Mouse (Mus musculus): ENCODE results near the gene Babam1. TPM values are rescaled to one million over a fixed set of nuclear protein-coding genes. Genes with fewer than 3 reads are reported as not detected.

The Babam1 gene
- polyA plus RNA-seq, 1 experiment: 108 TPM

DNA sequence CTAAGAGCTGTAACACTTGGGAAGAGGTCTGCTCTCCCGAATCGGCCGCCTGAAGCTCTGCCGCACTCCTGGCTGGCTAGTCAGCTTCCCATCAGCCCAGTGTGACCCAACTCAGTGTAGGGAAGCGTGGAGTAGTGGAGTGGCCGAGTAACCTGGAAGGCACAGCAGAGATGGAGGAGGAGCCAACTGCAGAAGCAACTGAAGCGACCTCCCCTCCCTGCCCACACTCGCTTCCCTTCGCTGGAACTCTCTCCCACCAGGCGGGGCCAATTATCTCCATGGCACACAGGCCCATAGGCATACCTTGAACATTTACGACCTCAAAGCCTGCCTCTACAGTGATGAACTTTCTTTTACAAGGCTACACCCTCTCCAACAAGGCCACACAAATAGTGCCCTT, 55.1 kb downstream of the Babam1 start:
- H3K27me3 ChIP-seq (ENCODE audit: control insufficient read depth, insufficient read depth, insufficient read length): no peaks in the 10 kb centered on the region
- H3K79me2 ChIP-seq (ENCODE audit: control insufficient read depth, insufficient read depth): no peaks in the 10 kb centered on the region
- no peak overlapping the region for H3K4me2 ChIP-seq (ENCODE audit: low read depth)
- no peak overlapping the region for H3ac ChIP-seq (ENCODE audit: control insufficient read depth, insufficient read length)
- TF ChIP-seq USF1 (IDR thresholded peaks at IDR 0.05; ENCODE audit: low read depth) (no peak), MYOD1 (IDR thresholded peaks at IDR 0.05; ENCODE audit: control insufficient read depth in 1 of 3, insufficient read length in 2 of 3, low read depth in 2 of 3) (no peak), SRF (IDR thresholded peaks at IDR 0.05; ENCODE audit: control insufficient read depth, insufficient read length, low read depth) (no peak), MYOG (IDR thresholded peaks at IDR 0.05; ENCODE audit: control insufficient read depth in 1 of 3, insufficient read depth in 1 of 3, insufficient read length in 2 of 3, low read depth in 2 of 3) (no peak), TCF12 (IDR thresholded peaks at IDR 0.05; ENCODE audit: insufficient read depth, poor library complexity, severe bottlenecking) (no peak)
- no peak overlapping the region for H3K4me3 ChIP-seq
- H3K36me3 ChIP-seq (ENCODE audit: control insufficient read depth, insufficient read depth): no peaks in the 10 kb centered on the region

DNA sequence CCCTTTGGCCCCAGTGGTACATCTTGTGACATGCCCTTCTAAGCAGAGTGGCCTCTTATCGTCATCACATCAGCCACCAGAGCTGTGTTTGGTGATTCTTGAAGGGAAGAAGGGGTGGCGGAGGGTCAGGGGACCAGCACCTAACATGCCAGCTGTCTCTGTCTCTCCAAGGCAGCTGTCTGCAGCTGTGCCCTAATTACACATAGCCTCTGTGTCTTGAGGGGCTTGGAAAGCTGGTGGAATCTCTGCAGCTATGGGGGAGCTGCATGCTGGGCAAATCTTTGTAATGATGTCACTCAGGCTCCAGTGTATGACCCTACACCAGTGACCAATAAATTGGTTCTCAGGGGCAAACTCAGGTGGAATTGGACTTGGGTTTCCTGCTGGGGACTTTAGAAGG, 56.0 kb downstream of the Babam1 start:
- no peaks in the 10 kb centered on the region for H3K79me2 ChIP-seq (ENCODE audit: control insufficient read depth, insufficient read depth)
- no peak overlapping the region for H3K4me3 ChIP-seq
- H3K4me2 ChIP-seq (ENCODE audit: low read depth): no peak overlapping the region
- H3ac ChIP-seq (ENCODE audit: control insufficient read depth, insufficient read length): no peak overlapping the region
- H3K36me3 ChIP-seq (ENCODE audit: control insufficient read depth, insufficient read depth): no peaks in the 10 kb centered on the region
- no peak for TF ChIP-seq USF1 (IDR thresholded peaks at IDR 0.05; ENCODE audit: low read depth)
- TF ChIP-seq E2F4 (IDR thresholded peaks at IDR 0.05; ENCODE audit: insufficient read depth): no peak
- peak; percentile 60 to 87 (median 73) for TF ChIP-seq MYOG (IDR thresholded peaks at IDR 0.05; ENCODE audit: control insufficient read depth in 1 of 3, insufficient read depth in 1 of 3, insufficient read length in 2 of 3, low read depth in 2 of 3)
- peak; percentile 87 for TF ChIP-seq TCF3 (IDR thresholded peaks at IDR 0.05; ENCODE audit: insufficient read length, low read depth)
- TF ChIP-seq MYOD1 (IDR thresholded peaks at IDR 0.05; ENCODE audit: control insufficient read depth in 1 of 3, insufficient read length in 2 of 3, low read depth in 2 of 3): peak in 2 of 3 experiments; percentile 98 to 99
- TF ChIP-seq TCF12 (IDR thresholded peaks at IDR 0.05; ENCODE audit: insufficient read depth, poor library complexity, severe bottlenecking): peak; percentile 61
- H3K27me3 ChIP-seq (ENCODE audit: control insufficient read depth, insufficient read depth, insufficient read length): no peaks in the 10 kb centered on the region

Other genes with a start within 250 kb of the Babam1 start
- gene Myo9b, start 124.1 kb upstream of the Babam1 start, polyA plus RNA-seq (2012; fragmentation: generic; extraction: Trizol): 39.6 TPM
- gene Haus8, start 123.9 kb upstream of the Babam1 start, polyA plus RNA-seq (2012; fragmentation: generic; extraction: Trizol): 13.2 TPM
- gene Use1, start 30.0 kb upstream of the Babam1 start, polyA plus RNA-seq (2012; fragmentation: generic; extraction: Trizol): 180 TPM
- gene Ocel1, start 25.6 kb upstream of the Babam1 start, polyA plus RNA-seq (2012; fragmentation: generic; extraction: Trizol): 15.2 TPM
- gene Nr2f6, start 14.9 kb upstream of the Babam1 start, polyA plus RNA-seq (2012; fragmentation: generic; extraction: Trizol): 62.3 TPM
- gene Ushbp1, start 1.1 kb upstream of the Babam1 start, polyA plus RNA-seq (2012; fragmentation: generic; extraction: Trizol): 0.02 TPM
- 1.3 TPM for gene Ankle1, start 9.1 kb downstream of the Babam1 start, polyA plus RNA-seq (2012; fragmentation: generic; extraction: Trizol)
- 67.0 TPM for gene Abhd8, start 66.8 kb downstream of the Babam1 start, polyA plus RNA-seq (2012; fragmentation: generic; extraction: Trizol)
- 79.0 TPM for gene Mrpl34, start 68.1 kb downstream of the Babam1 start, polyA plus RNA-seq (2012; fragmentation: generic; extraction: Trizol)
- 117 TPM for gene Dda1, start 72.3 kb downstream of the Babam1 start, polyA plus RNA-seq (2012; fragmentation: generic; extraction: Trizol)
- 27.5 TPM for gene Ano8, start 89.1 kb downstream of the Babam1 start, polyA plus RNA-seq (2012; fragmentation: generic; extraction: Trizol)
- gene Gtpbp3, start 91.2 kb downstream of the Babam1 start, polyA plus RNA-seq (2012; fragmentation: generic; extraction: Trizol): 17.5 TPM
- gene Plvap, start 114.9 kb downstream of the Babam1 start, polyA plus RNA-seq (2012; fragmentation: generic; extraction: Trizol): 0.18 TPM
- gene Ccdc194, start 128.8 kb downstream of the Babam1 start, polyA plus RNA-seq (2012; fragmentation: generic; extraction: Trizol): 0.04 TPM
- 33.9 TPM for gene Bst2, start 140.6 kb downstream of the Babam1 start, polyA plus RNA-seq (2012; fragmentation: generic; extraction: Trizol)
- 61.5 TPM for gene Mvb12a, start 146.1 kb downstream of the Babam1 start, polyA plus RNA-seq (2012; fragmentation: generic; extraction: Trizol)
- gene Tmem221, start 162.0 kb downstream of the Babam1 start, polyA plus RNA-seq (2012; fragmentation: generic; extraction: Trizol): 0.20 TPM
- gene Nxnl1, start 169.7 kb downstream of the Babam1 start, polyA plus RNA-seq (2012; fragmentation: generic; extraction: Trizol): 0.04 TPM
- gene Slc27a1, start 172.0 kb downstream of the Babam1 start, polyA plus RNA-seq (2012; fragmentation: generic; extraction: Trizol): 33.9 TPM
- gene Pgls, start 195.3 kb downstream of the Babam1 start, polyA plus RNA-seq (2012; fragmentation: generic; extraction: Trizol): 248 TPM
- gene Fam129c, start 200.8 kb downstream of the Babam1 start, polyA plus RNA-seq (2012; fragmentation: generic; extraction: Trizol): 2.9 TPM
- 87.0 TPM for gene Colgalt1, start 214.1 kb downstream of the Babam1 start, polyA plus RNA-seq (2012; fragmentation: generic; extraction: Trizol)

Data from myocyte (in vitro differentiated cells).